ENCODE assay signal across 11 mouse cellular contexts in the genomic region with DNA sequence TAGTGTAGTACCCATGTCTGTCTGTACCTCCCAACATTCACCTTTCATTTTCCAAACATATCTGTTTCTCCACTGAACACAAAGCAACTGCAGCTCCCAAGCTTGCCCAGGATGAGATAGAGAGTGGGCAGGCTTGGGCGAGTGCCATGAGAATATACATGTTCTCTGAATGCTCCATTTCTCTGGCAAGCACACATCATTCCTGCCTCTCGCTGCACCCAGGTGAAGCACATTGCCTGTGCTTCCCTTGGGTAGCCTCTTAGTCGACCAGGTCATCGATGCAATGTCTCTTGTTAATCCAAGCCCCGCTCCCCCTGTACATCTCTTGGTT.
DNase-seq lines count a peak whose midpoint lies in the region; ATAC-seq and TF ChIP-seq lines count a peak whose summit lies in the region.
"Had no signal": no experiment of that assay in that cellular context is flagged by ENCODE, and none has a peak within 500 bp of the region (broad histone marks: within the 10 kb centered on the region; RNA-seq: fewer than 3 reads in every experiment).

No protein-coding gene starts in this region.

- peak overlapping the region; percentile 29 for H3K27ac ChIP-seq in forebrain, embryonic 15.5 days (replicated peaks)
- no peak overlapping the region; the same call in 1 of the 2 replicates for H3K27ac ChIP-seq in forebrain, embryonic 14.5 days (ENCODE audit: low read depth, low read length)
- peak overlapping the region; percentile 91; the same call in 1 of the 2 replicates for H3K27ac ChIP-seq in kidney, embryonic 15.5 days
- H3K27ac ChIP-seq in stomach, embryonic 15.5 days = peak overlapping the region; percentile 44; the same call in 1 of the 2 replicates
- no peak overlapping the region for H3K27ac ChIP-seq in stomach, postnatal 0 days (replicated peaks)
- H3K27ac ChIP-seq: embryonic facial prominence, embryonic 12.5 days; macrophage had no signal

- H3K4me2 ChIP-seq in forebrain, embryonic 15.5 days (replicated peaks) = no peak overlapping the region
- no peak overlapping the region for H3K4me2 ChIP-seq in forebrain, embryonic 14.5 days (ENCODE audit: low read length)
- no peak overlapping the region for H3K4me2 ChIP-seq in kidney, embryonic 15.5 days
- H3K4me2 ChIP-seq in stomach, embryonic 15.5 days = no peak overlapping the region
- H3K4me2 ChIP-seq in stomach, postnatal 0 days (replicated peaks; ENCODE audit: low read depth) = no peak overlapping the region
- H3K4me2 ChIP-seq: embryonic facial prominence, embryonic 12.5 days had no signal

- no peaks in the 10 kb centered on the region for H3K9me3 ChIP-seq in forebrain, embryonic 15.5 days
- no peaks in the 10 kb centered on the region for H3K9me3 ChIP-seq in forebrain, embryonic 14.5 days (replicated peaks; ENCODE audit: control insufficient read depth, low read length)
- no peaks in the 10 kb centered on the region for H3K9me3 ChIP-seq in kidney, embryonic 15.5 days (replicated peaks)
- H3K9me3 ChIP-seq in stomach, embryonic 15.5 days = no peaks in the 10 kb centered on the region
- no peaks in the 10 kb centered on the region for H3K9me3 ChIP-seq in stomach, postnatal 0 days (ENCODE audit: control insufficient read depth, low read length)
- H3K9me3 ChIP-seq: embryonic facial prominence, embryonic 12.5 days had no signal

- H3K27me3 ChIP-seq in forebrain, embryonic 15.5 days = no peaks in the 10 kb centered on the region
- H3K27me3 ChIP-seq in forebrain, embryonic 14.5 days (replicated peaks; ENCODE audit: control insufficient read depth, insufficient read depth, low read length) = no peaks in the 10 kb centered on the region
- no peaks in the 10 kb centered on the region for H3K27me3 ChIP-seq in kidney, embryonic 15.5 days
- H3K27me3 ChIP-seq in stomach, embryonic 15.5 days (replicated peaks) = no peaks in the 10 kb centered on the region
- no peaks in the 10 kb centered on the region for H3K27me3 ChIP-seq in stomach, postnatal 0 days (ENCODE audit: control insufficient read depth, insufficient read depth, low read length)
- H3K27me3 ChIP-seq: embryonic facial prominence, embryonic 12.5 days had no signal

- WGBS in forebrain, embryonic 15.5 days = 87% methylated on average over 5 of the region's 5 CpGs
- 89% methylated on average over 5 of the region's 5 CpGs for WGBS in forebrain, embryonic 14.5 days
- 90% methylated on average over 5 of the region's 5 CpGs for WGBS in kidney, embryonic 15.5 days
- 81% methylated on average over 5 of the region's 5 CpGs for WGBS in stomach, embryonic 15.5 days
- 84% methylated on average over 5 of the region's 5 CpGs for WGBS in stomach, postnatal 0 days

- no peak overlapping the region for H3K9ac ChIP-seq in forebrain, embryonic 15.5 days (replicated peaks)
- no peak overlapping the region for H3K9ac ChIP-seq in forebrain, embryonic 14.5 days (ENCODE audit: low read length)
- no peak overlapping the region for H3K9ac ChIP-seq in kidney, embryonic 15.5 days
- H3K9ac ChIP-seq in stomach, embryonic 15.5 days = no peak overlapping the region
- H3K9ac ChIP-seq in stomach, postnatal 0 days (ENCODE audit: low read length) = no peak overlapping the region
- H3K9ac ChIP-seq: embryonic facial prominence, embryonic 12.5 days had no signal

- H3K4me3 ChIP-seq in forebrain, embryonic 15.5 days = no peak overlapping the region
- no peak overlapping the region for H3K4me3 ChIP-seq in forebrain, embryonic 14.5 days (ENCODE audit: low read depth, low read length)
- no peak overlapping the region for H3K4me3 ChIP-seq in kidney, embryonic 15.5 days (replicated peaks)
- H3K4me3 ChIP-seq in stomach, embryonic 15.5 days (replicated peaks) = no peak overlapping the region
- no peak overlapping the region for H3K4me3 ChIP-seq in stomach, postnatal 0 days (ENCODE audit: low read depth, low read length)
- H3K4me3 ChIP-seq: embryonic facial prominence, embryonic 12.5 days had no signal

- no peak for TF ChIP-seq EP300 in stomach, postnatal 0 days (optimal IDR thresholded peaks at IDR 0.05)

- no peaks in the 10 kb centered on the region for H3K36me3 ChIP-seq in forebrain, embryonic 15.5 days
- H3K36me3 ChIP-seq in forebrain, embryonic 14.5 days (ENCODE audit: control insufficient read depth, insufficient read depth, low read length) = no peaks in the 10 kb centered on the region
- H3K36me3 ChIP-seq in kidney, embryonic 15.5 days = no peaks in the 10 kb centered on the region
- H3K36me3 ChIP-seq in stomach, embryonic 15.5 days = no peaks in the 10 kb centered on the region
- no peaks in the 10 kb centered on the region for H3K36me3 ChIP-seq in stomach, postnatal 0 days (ENCODE audit: control insufficient read depth, insufficient read depth, low read length)
- H3K36me3 ChIP-seq: embryonic facial prominence, embryonic 12.5 days had no signal

- ATAC-seq in forebrain, embryonic 15.5 days (replicated peaks) = no peak
- ATAC-seq in forebrain, embryonic 14.5 days = no peak
- no peak for ATAC-seq in kidney, embryonic 15.5 days (replicated peaks; ENCODE audit: low FRiP score)
- ATAC-seq in stomach, embryonic 15.5 days (ENCODE audit: insufficient read depth, low FRiP score, low read depth) = no peak
- no peak for ATAC-seq in stomach, postnatal 0 days (ENCODE audit: low FRiP score, low TSS enrichment)

- DNase-seq in forebrain, embryonic 14.5 days (ENCODE audit: low spot score) = no peak
- no peak for DNase-seq in kidney, adult 8-10 months
- DNase-seq in stomach, postnatal 0 days (ENCODE audit: low spot score) = no peak
- DNase-seq in adrenal gland, adult 2 months = no peak
- no peak for DNase-seq in gastrocnemius, postnatal 25 days
- DNase-seq: B cell, adult 2 months had no signal

- TF ChIP-seq CTCF in stomach, postnatal 0 days (IDR thresholded peaks at IDR 0.05; ENCODE audit: low read depth) = no peak

- H3K4me1 ChIP-seq in forebrain, embryonic 15.5 days = peaks cover 17% of the 10 kb centered on the region
- peaks cover 12% of the 10 kb centered on the region; the same call in 1 of the 2 replicates for H3K4me1 ChIP-seq in forebrain, embryonic 14.5 days (ENCODE audit: control insufficient read depth, insufficient read depth, low read length)
- peaks cover 71% of the 10 kb centered on the region for H3K4me1 ChIP-seq in kidney, embryonic 15.5 days
- H3K4me1 ChIP-seq in stomach, embryonic 15.5 days = peaks cover 26% of the 10 kb centered on the region
- no peaks in the 10 kb centered on the region; the same call in 1 of the 2 replicates for H3K4me1 ChIP-seq in stomach, postnatal 0 days (replicated peaks; ENCODE audit: control insufficient read depth, insufficient read depth)

Comparison
In these comparisons a context has a peak if more than half of its experiments do, and no peak if none do; other contexts are left out.
1. H3K27ac ChIP-seq: peak in forebrain, embryonic 15.5 days (single experiment), kidney, embryonic 15.5 days (single experiment) and stomach, embryonic 15.5 days (single experiment); none in forebrain, embryonic 14.5 days (single experiment) and stomach, postnatal 0 days (single experiment).